Mouse (Mus musculus) hindbrain, embryonic 10.5 days (tissue): ENCODE results near the gene Deaf1. TPM values are rescaled to one million over a fixed set of nuclear protein-coding genes. Genes with fewer than 3 reads are reported as not detected.

Experiments
- DNase-seq: peaks from one replicate; pipeline ENCODE4 v3.0.0-alpha.2; 2017; ENCODE audit warnings: low spot score
- H3K27ac ChIP-seq: fragments of 300-500 bp; sonication (generic); 2 replicates; pipeline ENCODE4 v1.5.1; 2016; ENCODE audit warnings: mild to moderate bottlenecking, moderate library complexity
- H3K27me3 ChIP-seq: fragments of 300-500 bp; sonication (generic); 2 replicates; pipeline ENCODE4 v1.6.1; 2016; ENCODE audit warnings: mild to moderate bottlenecking; ENCODE audit not compliant: poor library complexity, insufficient read depth, severe bottlenecking
- H3K36me3 ChIP-seq: fragments of 300-500 bp; sonication (generic); 2 replicates; pipeline ENCODE4 v1.6.1; 2016; ENCODE audit warnings: mild to moderate bottlenecking, moderate library complexity
- H3K4me1 ChIP-seq: fragments of 300-500 bp; sonication (generic); replicated peaks from 2 replicates; pipeline ENCODE4 v1.6.1; 2016; ENCODE audit warnings: mild to moderate bottlenecking
- H3K4me3 ChIP-seq: fragments of 300-500 bp; sonication (generic); 2 replicates; pipeline ENCODE4 v1.5.1; 2016; ENCODE audit warnings: mild to moderate bottlenecking, moderate library complexity
- H3K9me3 ChIP-seq: fragments of 300-500 bp; sonication (generic); 2 replicates; pipeline ENCODE4 v1.6.1; 2016; ENCODE audit warnings: mild to moderate bottlenecking, moderate library complexity
- WGBS: fragments of 180-500 bp; shearing (Covaris S2); methylation state at CpG from one replicate; pipeline ENCODE4 v1.1.7; 2016; 5-methylcytosine and 5-hydroxymethylcytosine counted together
- polyA plus RNA-seq: library from polyadenylated mRNA; unstranded; fragments of >200 nt; fragmentation: Nextera tagmentation; extraction: Ambion mirVana; gene quantifications from 2 replicates; pipeline ENCODE4 v1.2.1, GENCODE M21; 2016

The Deaf1 gene
- polyA plus RNA-seq, 1 experiment from 2014 or later, result 71.6 TPM

DNA sequence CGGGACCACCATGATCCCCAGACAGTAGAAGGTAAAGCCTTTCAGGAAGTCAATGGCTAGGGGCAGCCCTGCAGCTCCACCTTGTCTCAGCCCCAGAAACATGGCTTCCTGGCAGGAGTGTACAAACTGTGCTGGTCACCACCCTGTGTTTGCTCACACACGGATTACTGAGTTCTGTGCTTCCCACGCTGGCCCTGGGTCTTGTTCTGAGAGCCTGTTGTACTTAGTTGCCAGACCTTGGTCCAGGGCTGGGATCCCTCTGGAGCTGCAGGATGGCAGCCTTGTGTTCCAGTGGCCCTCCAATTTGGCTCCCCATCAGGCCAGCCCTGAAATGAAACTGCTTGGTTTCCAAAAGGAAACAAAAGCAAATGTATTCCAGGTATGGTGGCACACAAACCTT lies 8.8 kb upstream of the Deaf1 start:
- H3K4me1 ChIP-seq, result peaks cover 32% of the 10 kb centered on the region
- WGBS, result 86% methylated on average over 3 of the region's 3 CpGs
- DNase-seq, result no peak

DNA sequence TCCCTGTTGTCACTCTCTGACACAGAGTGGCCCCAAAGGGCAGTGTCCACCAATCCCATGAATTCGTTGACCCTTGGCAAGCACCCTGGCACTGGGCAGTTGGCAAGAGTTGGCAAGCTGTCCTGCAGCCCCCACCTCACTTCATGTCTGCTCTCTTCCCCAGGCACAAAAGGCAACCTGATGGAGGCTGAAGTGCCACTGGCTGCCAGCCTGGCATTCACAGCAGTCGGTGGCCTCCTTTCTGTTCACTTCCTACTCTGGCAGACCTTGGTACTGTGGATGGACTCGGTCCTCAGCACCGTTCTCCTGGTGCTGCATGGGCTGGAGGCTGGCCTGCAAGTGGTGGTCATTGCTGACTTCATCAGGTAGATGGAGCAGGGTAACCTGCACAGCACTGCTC lies 8.2 kb upstream of the Deaf1 start:
- WGBS, result 91% methylated on average over 4 of the region's 4 CpGs
- no peak for DNase-seq
- no peak overlapping the region for H3K4me3 ChIP-seq
- no peak overlapping the region for H3K27ac ChIP-seq
- peaks cover 33% of the 10 kb centered on the region for H3K27me3 ChIP-seq
- H3K9me3 ChIP-seq, result no peaks in the 10 kb centered on the region
- peaks cover 43% of the 10 kb centered on the region for H3K36me3 ChIP-seq
- H3K4me1 ChIP-seq, result peaks cover 32% of the 10 kb centered on the region

More for the DNA sequence above, 8.8 kb upstream of the Deaf1 start:
- Histone ChIP-seq H3K27ac (no peak overlapping the region), H3K36me3 (peaks cover 43% of the 10 kb centered on the region), H3K27me3 (peaks cover 38% of the 10 kb centered on the region), H3K4me3 (no peak overlapping the region), H3K9me3 (no peaks in the 10 kb centered on the region)

DNA sequence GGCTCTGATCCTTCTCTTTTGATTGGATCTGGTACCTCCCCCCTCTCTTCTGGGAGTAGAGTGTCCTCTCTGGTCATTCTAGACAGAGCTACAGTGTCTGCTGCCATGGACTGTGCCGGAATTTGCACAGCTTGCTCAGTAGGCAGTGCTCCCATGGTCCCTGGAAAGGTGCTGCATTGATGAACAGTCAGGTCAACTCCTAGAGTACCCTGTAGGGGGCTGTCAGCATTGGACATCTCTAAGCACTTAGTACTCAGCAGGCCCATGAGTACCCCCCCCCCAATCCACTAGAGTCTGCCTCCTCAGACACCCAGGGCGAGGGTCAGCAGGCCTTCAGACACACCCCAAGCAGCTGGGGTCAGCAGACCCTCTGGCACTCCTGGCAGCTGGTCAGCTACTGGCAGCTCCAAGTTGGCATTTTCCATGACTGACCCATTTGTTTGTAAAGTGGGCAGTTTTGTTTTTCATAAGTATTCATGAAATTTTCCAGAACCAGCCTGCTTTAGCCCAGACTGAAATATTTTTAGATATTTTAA lies 7.6 kb upstream of the Deaf1 start:
- Histone ChIP-seq H3K4me1 (peaks cover 27% of the 10 kb centered on the region), H3K27me3 (peaks cover 28% of the 10 kb centered on the region), H3K36me3 (peaks cover 43% of the 10 kb centered on the region), H3K27ac (no peak overlapping the region), H3K9me3 (no peaks in the 10 kb centered on the region), H3K4me3 (no peak overlapping the region)
- no peak for DNase-seq
- WGBS, result 81% methylated on average over 2 of the region's 2 CpGs

DNA sequence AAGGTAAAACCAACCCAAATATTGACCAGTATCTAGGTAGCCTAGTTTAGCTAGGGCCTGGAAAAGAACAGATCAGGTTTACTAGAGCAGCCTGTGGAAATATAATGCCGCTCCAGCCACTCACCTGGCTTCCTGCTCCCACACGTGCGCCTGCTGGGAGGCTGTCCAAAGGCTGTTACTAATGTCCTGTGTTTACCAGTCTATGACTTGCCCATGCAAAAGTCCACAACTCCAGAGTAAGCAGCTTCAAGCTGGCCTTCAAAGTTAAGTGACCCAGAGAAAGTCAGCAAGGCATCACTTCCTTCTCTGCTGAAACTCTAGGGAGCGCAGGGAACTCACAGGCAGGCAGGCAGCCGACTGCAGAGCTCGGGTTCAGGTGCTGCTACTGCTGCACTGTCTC lies 4.5 kb upstream of the Deaf1 start:
- Histone ChIP-seq H3K4me3 (no peak overlapping the region), H3K4me1 (peaks cover 14% of the 10 kb centered on the region), H3K36me3 (peaks cover 43% of the 10 kb centered on the region), H3K27ac (no peak overlapping the region), H3K9me3 (no peaks in the 10 kb centered on the region), H3K27me3 (no peaks in the 10 kb centered on the region)
- WGBS, result 82% methylated on average over 6 of the region's 6 CpGs
- no peak for DNase-seq

DNA sequence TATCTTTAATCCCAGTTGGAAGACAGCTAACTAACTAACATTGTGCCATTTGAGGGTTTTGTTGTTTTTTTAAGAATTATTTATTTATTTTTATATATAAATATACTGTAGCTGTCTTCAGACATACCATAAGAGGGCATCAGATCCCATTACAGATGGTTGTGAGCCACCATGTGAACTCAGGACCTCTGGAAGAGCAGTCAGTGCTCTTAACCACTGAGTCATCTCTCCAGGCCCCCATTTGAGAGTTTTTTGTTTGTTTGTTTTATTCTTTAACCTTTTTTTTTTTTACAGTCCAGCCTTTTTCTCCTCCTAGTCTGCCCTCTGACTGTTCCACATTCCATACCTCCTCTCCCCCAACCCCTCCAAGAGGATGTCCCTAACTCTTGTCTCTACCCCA lies 3.2 kb upstream of the Deaf1 start:
- H3K36me3 ChIP-seq, result peaks cover 37% of the 10 kb centered on the region
- H3K4me1 ChIP-seq, result peaks cover 27% of the 10 kb centered on the region
- no peaks in the 10 kb centered on the region for H3K9me3 ChIP-seq
- no peak for DNase-seq
- H3K27ac ChIP-seq, result no peak overlapping the region
- no peak overlapping the region for H3K4me3 ChIP-seq
- H3K27me3 ChIP-seq, result no peaks in the 10 kb centered on the region

DNA sequence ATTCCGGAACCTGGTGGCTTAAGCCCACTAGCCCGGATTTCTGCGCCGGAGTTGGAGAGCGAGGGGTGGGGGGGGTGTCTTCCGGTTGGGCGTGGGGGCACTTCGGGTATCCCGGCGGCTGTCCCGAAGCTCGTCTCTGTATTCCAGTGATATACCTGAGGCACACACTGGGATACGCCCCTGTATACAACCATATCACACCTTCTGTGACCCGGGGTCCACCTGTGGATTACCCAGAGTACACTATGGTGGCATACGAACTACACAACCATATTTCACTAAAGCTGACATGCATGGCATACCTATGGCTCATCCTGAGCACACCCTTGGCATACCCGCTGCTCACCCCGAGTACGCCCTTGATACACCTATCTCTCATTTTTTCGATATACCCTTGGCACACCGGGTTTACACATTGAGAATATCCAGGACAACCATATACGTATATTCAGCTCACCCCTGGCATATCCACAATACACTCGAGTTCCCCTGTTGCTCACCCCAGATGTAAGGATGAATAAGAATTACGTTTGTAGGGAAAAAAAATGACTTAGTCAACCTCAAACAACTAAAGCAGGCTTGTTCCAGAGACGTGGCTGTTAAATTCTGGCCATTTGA lies 992 bp upstream of the Deaf1 start:
- peak; percentile 9 for DNase-seq
- no peaks in the 10 kb centered on the region for H3K27me3 ChIP-seq
- WGBS, result 20% methylated on average over 24 of the region's 24 CpGs
- peak overlapping the region; percentile 99 for H3K27ac ChIP-seq
- peaks cover 28% of the 10 kb centered on the region for H3K36me3 ChIP-seq
- peak overlapping the region; percentile 71 for H3K4me3 ChIP-seq
- H3K9me3 ChIP-seq, result no peaks in the 10 kb centered on the region
- H3K4me1 ChIP-seq, result peaks cover 40% of the 10 kb centered on the region

DNA sequence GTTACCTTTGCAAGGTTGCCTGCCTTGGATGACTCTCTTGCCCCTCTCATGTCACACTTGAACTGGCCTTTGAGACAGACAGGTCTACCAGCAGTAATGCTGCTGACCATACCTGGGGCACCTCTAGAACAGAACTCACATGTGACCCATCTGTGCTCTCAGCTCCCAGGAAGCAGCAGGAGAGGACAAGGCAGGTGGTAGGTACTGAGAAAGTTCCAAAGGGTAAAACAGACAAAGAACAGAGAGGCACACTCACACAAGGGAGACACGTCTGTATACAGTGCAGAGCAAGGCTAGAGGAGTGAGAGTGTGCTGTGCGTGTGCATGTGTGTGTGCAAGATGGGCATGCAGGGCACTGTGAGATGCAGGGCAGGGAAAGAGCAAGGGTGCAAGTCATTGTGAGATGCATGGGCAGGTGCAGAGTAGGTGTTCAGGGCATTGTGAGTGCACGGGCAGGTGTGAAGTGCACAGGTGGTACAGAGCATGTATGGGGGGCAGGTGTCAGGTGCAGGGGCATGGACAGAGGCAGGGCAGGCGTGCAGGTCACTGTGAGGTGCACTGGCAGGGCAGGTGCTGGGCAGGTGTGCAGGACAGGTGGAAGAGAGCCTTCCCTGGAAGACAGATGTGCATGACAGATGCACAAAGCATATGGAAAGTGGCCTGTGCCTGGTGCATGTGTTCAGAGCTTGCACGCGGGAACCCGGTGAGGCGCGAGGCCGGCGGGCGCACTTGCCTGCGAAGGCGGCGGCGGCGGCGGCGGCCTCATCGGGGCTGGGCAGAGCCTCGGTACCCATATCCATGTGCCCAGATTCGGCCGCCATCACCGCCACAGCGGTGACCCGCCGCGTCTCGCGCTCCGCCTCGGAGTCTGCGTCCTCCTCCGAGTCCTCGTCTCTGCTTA lies 694 bp downstream of the Deaf1 start:
- DNase-seq, result peak; percentile 13
- no peaks in the 10 kb centered on the region for H3K27me3 ChIP-seq

DNA sequence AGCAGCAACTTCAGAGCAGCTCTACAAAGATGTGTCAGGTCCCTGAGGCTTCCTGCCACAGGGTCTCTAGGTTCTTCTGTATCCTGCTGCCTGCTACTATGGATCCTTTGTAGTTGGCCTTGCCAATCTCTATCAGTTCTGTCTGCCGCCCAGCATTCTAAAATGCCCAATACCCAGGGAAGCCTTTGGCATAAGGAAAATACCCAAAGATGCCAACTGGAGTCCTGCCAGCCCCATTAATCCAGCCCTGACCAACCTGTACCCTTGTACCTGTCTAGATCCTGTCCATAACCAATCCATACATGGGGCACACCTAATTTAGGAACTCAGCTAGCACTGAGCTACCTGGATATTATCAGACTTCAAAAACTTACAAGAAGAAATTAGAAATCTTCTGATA lies 2.8 kb downstream of the Deaf1 start:
- Histone ChIP-seq H3K9me3 (no peaks in the 10 kb centered on the region), H3K36me3 (peaks cover 51% of the 10 kb centered on the region), H3K4me1 (peaks cover 40% of the 10 kb centered on the region), H3K27ac (no peak overlapping the region), H3K27me3 (no peaks in the 10 kb centered on the region), H3K4me3 (no peak overlapping the region)
- WGBS, result 91% methylated on average over 1 of the region's 1 CpGs
- no peak for DNase-seq

More for the DNA sequence above, 694 bp downstream of the Deaf1 start:
- H3K9me3 ChIP-seq, result no peaks in the 10 kb centered on the region
- H3K4me3 ChIP-seq, result peak overlapping the region; percentile 71
- peaks cover 40% of the 10 kb centered on the region for H3K4me1 ChIP-seq
- H3K27ac ChIP-seq, result peak overlapping the region; percentile 99
- H3K36me3 ChIP-seq, result peaks cover 30% of the 10 kb centered on the region
- WGBS, result 7% methylated on average over 35 of the region's 35 CpGs

DNA sequence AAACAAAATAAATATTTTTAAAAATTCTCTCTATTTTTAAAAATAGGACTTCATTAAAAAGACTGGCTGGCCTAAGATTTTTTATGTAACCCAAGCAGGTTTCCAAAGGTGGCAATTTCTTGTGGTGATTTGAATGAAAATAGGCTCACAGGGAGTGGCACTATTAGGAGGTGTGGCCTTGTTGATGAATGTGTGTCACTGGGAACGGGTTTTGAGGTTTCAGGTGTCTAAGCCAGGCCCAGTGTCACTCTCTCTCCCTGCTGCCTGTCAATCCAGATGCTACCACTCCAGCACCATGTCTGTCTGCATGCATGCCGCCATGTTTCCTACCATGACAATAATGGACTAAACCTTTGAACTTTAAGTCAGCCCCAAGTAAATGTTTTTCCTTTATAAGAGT lies 8.0 kb downstream of the Deaf1 start:
- Histone ChIP-seq H3K4me1 (peaks cover 3% of the 10 kb centered on the region; the same call in 1 of the 2 replicates), H3K36me3 (peaks cover 100% of the 10 kb centered on the region), H3K9me3 (no peaks in the 10 kb centered on the region), H3K27ac (no peak overlapping the region), H3K27me3 (no peaks in the 10 kb centered on the region), H3K4me3 (no peak overlapping the region)
- WGBS, result 80% methylated on average over 2 of the region's 2 CpGs
- DNase-seq, result no peak

DNA sequence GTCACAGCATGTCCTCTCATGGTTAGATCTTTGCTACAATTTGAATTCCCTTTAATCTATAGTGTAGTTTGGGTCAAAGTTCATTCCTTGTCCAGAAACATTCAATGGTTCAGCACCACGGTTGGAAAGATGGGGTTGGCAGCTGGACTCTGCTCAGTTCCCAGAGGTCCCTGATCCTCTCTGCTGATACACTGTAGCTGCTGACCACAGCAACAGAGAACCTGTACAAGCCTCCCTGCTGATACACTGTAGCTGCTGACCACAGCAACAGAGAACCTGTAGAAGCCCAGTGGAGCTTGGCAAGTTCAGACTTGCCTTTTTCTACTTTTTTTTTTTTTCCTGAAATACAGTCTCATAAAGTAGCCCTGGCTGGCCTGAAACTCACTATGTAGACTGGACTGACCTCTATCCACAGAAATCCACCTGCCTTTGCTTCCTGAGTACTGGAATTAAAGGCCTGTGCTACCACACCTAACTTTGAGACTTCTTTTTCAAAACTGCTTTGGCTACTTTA lies 9.8 kb downstream of the Deaf1 start:
- no peaks in the 10 kb centered on the region for H3K4me1 ChIP-seq
- no peaks in the 10 kb centered on the region for H3K27me3 ChIP-seq
- peaks cover 100% of the 10 kb centered on the region for H3K36me3 ChIP-seq
- H3K4me3 ChIP-seq, result no peak overlapping the region
- no peak for DNase-seq
- 75% methylated on average over 1 of the region's 1 CpGs for WGBS
- no peaks in the 10 kb centered on the region for H3K9me3 ChIP-seq
- H3K27ac ChIP-seq, result no peak overlapping the region

DNA sequence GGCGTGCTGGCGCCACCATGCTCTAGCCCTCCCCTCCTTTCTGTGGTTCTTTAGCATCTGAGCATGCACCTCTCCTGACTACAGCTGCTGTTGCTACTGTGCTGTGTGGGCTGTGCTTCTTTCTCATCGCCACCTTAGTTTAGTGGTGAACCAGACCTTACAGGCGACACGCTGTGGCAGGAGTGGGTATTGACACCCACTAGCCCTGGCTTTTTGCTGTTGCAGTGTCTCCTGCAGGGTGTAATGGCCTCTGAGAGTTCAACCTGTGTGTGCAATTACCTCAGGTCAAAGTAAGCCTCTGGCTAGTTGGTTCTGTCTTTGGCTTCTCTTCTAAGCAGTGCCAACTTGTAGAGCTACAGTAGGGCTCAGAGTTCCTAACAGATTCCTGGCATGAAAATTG lies 11.5 kb downstream of the Deaf1 start:
- H3K27me3 ChIP-seq, result no peaks in the 10 kb centered on the region
- H3K4me3 ChIP-seq, result no peak overlapping the region
- DNase-seq, result peak; percentile 20
- WGBS, result 81% methylated on average over 5 of the region's 5 CpGs
- H3K9me3 ChIP-seq, result no peaks in the 10 kb centered on the region
- H3K36me3 ChIP-seq, result peaks cover 100% of the 10 kb centered on the region
- H3K27ac ChIP-seq, result no peak overlapping the region
- H3K4me1 ChIP-seq, result no peaks in the 10 kb centered on the region

DNA sequence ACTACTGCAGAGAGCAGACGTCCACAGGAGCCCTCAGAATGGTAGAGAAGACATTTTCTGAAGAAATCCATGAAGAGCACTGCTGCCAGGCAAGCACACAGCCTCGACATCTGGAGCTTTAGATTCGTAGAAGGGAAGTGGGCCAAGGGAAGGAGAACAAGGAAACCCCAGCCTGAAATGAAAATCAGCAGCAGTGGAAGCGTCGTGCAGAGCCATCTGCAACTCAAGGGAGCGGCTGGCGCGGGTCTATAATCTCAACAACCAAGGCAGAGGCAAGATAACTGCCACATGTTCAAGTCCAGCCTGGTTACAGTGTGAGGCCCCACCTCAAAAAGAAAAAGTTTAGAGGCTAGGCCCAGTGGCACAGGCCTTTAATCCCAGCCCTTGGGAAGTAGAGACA lies 12.4 kb downstream of the Deaf1 start:
- WGBS, result 94% methylated on average over 8 of the region's 8 CpGs
- H3K4me1 ChIP-seq, result no peaks in the 10 kb centered on the region
- no peaks in the 10 kb centered on the region for H3K27me3 ChIP-seq
- H3K4me3 ChIP-seq, result no peak overlapping the region
- DNase-seq, result no peak
- no peak overlapping the region for H3K27ac ChIP-seq
- no peaks in the 10 kb centered on the region for H3K9me3 ChIP-seq
- peaks cover 100% of the 10 kb centered on the region for H3K36me3 ChIP-seq

DNA sequence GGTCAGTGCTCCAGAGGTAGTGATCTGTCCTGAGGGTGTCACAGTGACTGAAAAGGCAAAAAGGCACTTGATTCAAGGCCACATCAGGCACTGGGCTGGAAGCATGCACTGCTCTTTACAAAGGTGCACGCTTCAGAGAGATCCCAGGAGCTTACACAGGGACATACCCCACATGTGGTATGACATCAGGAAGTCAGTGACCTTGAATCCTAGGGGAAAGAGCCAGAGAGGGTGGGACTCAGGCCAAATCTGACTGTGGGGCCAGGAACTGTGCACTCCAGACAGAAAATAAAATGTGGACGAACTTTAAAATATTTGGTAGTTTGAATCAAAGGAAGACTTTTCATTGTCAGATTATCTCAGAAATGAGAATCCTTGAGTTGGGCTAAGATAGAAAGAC lies 13.1 kb downstream of the Deaf1 start:
- no peaks in the 10 kb centered on the region for H3K4me1 ChIP-seq
- no peak for DNase-seq
- H3K27me3 ChIP-seq, result no peaks in the 10 kb centered on the region
- H3K36me3 ChIP-seq, result peaks cover 100% of the 10 kb centered on the region
- 92% methylated on average over 2 of the region's 2 CpGs for WGBS
- H3K27ac ChIP-seq, result no peak overlapping the region
- no peaks in the 10 kb centered on the region for H3K9me3 ChIP-seq
- no peak overlapping the region for H3K4me3 ChIP-seq
